Mouse (Mus musculus) cerebellum, adult 18-20 months (tissue): ENCODE measurements at regions not wholly inside any gene's neighbourhood (a gene's known extent, or its start where the extent isn't known, plus 50 kb on each side); places are given as distances from the start of the nearest gene placed in this dataset.
"Not testable (repeated sequence)": the region's sequence is repeated elsewhere in the genome, so short reads cannot be mapped to it uniquely, and the experiment has no call there.

ENCODE experiments used
- DNase-seq, 2 experiments: peaks; one replicate each; pipeline ENCODE4 v3.0.0; 2021

GRCm38 (mm10) chr12:39715120-39715519 lies 322.7 kb downstream of the Arl4a start:
- DNase-seq = no peak

- DNase-seq = no peak
Measured at GRCm38 (mm10) chr12:39714169-39714794, 323.5 kb downstream of the Arl4a start.

DNA sequence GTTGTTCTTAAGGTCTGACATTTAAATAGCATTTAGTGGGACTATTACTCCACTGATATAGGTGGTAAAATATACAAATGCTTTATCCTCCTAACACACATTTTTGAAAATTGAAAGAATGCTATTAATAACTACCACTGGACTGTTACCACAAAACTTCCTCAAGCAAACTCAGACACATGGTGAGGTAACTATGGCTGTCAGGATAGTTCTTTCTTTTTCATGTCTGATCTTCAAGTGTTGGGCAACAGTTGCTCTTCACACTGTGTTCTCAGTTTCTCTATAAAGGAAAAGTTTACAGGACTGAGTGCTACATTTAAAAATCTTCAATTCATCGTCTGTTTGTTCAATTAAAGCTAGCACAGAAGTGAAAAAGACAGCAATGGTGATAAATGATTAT lies 326.0 kb downstream of the Arl4a start:
- no peak for DNase-seq

DNA sequence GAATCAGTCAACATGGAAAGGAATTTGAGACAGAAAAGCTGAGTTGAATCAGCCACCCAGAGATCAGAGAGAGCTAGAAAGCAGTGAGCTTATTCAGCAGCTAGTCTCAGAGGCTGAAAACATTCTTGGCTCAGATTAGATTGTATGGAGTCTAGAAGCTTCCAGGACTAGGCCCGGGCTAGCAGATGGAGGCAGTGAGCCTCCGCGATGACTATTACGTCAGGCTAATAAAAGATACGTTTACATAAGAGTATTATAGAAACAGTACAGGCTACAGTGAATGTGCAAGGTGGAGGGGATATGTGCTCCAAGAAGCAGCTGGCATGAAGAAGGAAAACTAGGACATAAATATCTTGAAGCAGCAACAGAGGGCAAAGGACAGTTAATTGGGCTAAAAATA lies 328.0 kb downstream of the Arl4a start:
- no peak for DNase-seq

- DNase-seq = no peak
Measured at GRCm38 (mm10) chr12:39697182-39697581, 340.6 kb downstream of the Arl4a start.

GRCm38 (mm10) chr12:39695322-39695721 lies 342.5 kb downstream of the Arl4a start:
- no peak for DNase-seq

DNA sequence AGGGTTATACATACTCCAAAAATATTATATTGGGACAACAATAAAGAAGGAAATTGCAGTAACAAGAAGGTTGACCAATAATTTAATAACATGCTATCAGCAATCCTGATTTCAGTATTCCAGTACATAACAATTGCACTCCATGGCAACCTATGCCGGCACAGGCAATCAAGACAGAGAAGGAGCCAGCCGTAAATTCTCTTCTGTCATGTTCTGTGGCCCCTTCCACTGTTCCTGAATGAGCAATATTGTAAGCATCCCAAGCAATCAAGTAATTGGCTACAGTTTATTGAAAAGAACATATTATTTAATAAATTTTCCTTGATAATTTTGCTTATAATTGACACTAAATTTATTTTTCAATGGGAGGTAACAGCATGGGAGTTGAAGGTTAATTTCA lies 345.8 kb downstream of the Arl4a start:
- DNase-seq = no peak

DNA sequence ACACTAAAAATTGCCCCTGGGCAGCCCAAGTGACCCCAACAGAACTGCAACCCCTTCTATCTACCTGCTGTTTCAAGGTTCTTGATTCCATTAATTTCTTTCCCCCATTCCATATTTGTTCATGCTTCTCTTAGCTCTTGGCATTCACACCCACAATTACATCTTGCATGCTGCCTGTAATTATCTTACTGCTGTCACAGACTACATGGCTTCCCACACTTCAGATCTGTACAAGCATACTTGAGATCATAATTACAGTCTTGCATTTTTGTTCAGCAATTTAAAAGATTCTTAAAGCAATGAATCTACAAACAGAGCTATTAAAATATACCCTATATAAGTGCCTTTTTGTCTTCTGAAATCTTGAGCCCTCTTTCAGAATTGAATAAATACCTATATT lies 352.4 kb downstream of the Arl4a start:
- no peak for DNase-seq

DNA sequence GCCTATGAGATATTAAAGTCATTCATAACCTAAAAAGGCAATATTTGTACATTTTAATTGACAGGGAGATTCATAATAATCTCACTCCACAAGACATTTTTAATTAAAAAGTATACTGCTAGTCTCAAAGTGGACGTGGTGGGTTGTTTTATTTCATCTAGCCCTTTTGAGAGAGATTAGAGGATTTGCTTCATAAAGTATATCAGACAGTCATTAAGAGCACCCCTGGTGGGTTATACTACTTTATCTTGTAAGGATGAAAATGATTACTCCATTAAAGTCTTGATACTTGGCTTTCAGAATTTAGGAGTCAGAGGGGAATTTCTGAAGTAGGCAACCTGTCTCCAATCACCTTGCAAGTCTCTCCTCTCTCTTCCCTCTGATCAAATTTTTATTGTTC lies 355.7 kb downstream of the Arl4a start:
- DNase-seq = no peak

- no peak for DNase-seq
Measured at GRCm38 (mm10) chr12:39675608-39676007, 362.2 kb downstream of the Arl4a start.

DNA sequence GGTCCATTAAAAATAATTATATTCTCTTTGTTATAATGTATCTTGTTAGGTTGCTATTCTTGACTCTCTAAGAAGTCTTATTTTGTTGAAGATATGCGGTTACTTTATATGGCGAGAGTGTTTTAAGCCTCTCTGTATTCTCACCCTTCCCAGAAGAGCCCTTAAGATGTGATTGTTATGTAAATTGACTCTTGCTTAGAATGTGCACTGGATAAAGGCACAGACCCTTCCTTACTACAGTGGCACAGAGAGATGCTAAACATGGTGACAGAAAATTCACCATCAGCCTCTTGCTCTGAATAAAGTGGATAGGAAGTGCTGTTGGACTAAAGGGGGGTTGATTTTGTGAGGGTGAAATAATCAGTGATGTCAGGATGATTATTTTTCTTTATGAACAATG lies 370.1 kb downstream of the Arl4a start:
- no peak for DNase-seq

GRCm38 (mm10) chr12:39665448-39665847 lies 372.4 kb downstream of the Arl4a start:
- DNase-seq = peak; percentile 23 to 38

GRCm38 (mm10) chr12:39660420-39660819 lies 377.4 kb downstream of the Arl4a start:
- no peak for DNase-seq

- no peak for DNase-seq
Measured at GRCm38 (mm10) chr12:39656606-39657005, 381.2 kb downstream of the Arl4a start.

DNA sequence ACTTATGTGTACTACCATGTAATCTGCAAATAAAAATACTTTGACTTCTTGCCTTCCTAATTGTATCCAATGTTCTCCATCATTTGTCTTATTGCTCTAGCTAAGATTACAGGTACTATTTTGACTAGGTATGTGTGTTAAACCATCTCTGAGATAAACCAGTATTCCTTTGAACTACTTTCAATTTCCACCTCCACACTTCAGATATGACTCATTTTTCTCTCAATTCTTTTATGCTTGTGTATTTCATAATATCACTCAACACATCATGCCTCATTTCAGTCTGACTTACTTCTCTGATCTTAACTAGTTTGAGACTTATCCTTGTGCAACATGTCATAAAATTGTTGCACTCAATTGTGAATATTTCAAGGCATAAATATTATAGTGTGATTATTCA lies 388.9 kb downstream of the Arl4a start:
- DNase-seq = no peak

DNA sequence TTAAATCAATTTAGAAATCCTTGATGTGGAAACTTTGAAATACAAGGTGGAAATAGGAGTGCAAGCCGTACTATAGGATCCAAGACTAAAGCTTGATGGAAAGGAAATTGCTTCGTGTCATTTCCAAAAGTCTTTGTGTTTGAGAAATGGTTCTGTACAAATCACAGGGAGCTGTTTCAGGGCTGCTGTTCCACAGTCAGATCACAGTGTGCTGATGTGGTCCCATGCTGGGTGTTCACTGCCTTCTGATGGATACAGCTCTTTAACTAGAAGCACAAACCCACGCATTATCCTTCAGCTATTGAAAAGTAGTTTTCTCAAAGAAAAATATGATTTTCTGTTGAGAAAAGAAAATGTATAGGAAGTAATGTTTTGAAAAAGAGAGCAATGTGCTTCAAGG lies 391.3 kb downstream of the Arl4a start:
- DNase-seq = no peak

- no peak for DNase-seq
Measured at GRCm38 (mm10) chr12:39645581-39645980, 392.2 kb downstream of the Arl4a start.

DNA sequence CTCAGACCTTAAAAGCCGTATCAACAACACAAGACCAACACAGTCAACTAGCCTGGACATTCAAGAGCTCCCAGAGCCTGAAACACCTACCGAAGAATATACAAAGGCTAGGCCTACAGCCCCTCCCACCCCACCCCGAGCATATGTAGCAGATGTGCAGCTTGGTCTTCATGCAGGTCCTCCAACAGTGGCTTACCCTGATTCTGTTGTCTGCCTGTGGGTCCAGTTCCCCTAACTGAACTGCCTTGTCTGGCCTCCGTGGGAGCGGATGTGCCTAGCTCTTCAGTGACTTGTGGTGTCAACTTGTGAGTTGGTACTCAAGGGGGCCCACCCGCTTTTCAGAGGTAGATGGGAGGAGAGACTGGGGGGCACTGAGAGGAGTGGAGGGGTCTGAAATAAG lies 398.6 kb downstream of the Arl4a start:
- DNase-seq = no peak

- no peak for DNase-seq
Measured at GRCm38 (mm10) chr12:39634337-39634736, 403.5 kb downstream of the Arl4a start.

DNA sequence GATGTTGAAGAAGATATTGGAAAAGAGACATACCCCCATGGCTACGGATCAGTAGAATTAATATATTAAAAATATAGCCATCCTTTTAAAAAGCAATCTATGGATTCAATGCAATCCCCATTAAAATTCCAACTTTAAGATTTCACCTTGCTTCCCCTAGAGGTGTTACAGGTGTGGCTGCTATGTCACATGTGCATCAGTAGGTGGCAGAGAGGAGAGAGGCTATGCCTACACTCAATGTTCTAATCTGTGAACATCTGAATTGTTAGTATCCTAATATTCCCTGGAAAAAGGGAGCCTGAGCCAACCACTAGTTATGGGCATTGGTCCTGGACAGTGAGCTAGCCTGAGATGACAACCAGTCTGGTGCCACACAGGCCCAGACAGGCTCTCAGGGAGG lies 416.6 kb downstream of the Arl4a start:
- DNase-seq = no peak

DNA sequence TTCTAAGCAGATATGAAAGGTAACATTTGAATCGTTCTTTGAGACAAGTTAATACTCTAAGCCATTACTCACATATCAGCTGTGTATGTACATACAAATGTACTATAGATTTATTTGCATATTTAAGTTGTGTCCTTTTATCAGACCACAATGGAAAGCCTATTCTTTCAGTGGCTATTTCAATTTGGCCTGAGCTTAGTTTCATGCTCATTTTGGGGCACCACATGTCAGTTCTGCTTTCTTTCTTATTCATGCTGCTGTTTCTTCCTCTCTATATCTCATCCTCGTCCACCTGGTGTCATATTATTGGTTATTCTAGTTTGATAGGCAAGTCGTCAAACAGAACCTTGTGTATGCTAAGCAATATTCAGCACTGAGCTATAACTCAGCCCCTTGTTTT lies 432.5 kb downstream of the Arl4a start:
- no peak for DNase-seq

DNA sequence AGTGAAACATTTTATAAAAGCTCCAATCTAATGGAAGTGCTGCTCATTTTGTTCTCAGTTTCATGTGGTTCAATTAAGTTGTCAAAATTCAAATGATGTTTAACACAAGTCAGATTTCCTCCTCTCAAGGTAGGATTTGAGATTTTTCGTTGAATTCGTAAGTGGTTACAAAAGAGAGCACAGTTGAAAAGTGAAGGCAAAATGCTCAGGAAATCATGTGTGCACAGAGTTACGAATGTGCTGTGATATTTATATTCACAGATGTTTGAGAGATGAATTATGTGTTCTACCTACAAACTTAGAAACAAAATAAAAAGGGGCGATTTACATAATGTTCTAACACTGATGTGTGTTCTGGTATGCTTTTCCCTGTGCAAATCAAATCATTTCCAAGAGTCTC lies 433.1 kb downstream of the Arl4a start:
- DNase-seq = no peak

DNA sequence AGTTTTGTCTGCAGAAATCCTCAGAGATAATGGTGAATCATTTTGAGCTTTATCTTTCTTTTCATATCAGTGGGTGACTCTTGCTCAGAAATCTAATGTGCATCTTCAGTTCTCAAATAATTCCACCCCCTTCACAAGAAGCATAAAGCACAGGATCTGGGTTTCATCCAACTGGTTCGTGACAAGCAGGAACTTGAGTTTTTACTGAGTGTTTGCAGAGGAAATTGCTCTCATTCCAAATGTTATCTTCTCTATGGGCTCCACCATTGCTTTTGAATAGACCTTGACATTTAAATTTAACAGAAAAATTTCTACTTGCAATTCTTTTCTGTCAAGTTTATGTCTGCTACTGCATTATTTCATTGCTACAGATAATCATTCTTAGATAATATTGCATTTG lies 443.1 kb downstream of the Arl4a start:
- DNase-seq = no peak

DNA sequence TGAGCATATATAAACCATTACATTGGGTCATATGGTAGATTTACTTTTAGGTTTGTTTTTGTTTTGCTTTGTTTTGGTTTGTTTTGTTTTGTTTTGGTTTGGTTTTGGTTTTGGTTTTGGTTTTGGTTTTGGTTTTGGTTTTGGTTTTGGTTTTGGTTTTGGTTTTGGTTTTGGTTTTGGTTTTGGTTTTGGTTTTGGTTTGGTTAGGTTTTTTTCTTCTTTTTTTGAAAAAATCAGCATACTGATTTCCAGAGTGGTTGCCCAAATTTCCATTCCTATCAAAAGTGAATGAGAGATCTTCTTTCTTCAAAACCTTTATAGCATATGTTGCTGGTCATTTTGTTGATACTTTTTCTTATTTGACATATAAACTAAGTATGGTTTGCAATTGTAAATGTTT lies 444.0 kb downstream of the Arl4a start:
- DNase-seq = not testable (repeated sequence)

DNA sequence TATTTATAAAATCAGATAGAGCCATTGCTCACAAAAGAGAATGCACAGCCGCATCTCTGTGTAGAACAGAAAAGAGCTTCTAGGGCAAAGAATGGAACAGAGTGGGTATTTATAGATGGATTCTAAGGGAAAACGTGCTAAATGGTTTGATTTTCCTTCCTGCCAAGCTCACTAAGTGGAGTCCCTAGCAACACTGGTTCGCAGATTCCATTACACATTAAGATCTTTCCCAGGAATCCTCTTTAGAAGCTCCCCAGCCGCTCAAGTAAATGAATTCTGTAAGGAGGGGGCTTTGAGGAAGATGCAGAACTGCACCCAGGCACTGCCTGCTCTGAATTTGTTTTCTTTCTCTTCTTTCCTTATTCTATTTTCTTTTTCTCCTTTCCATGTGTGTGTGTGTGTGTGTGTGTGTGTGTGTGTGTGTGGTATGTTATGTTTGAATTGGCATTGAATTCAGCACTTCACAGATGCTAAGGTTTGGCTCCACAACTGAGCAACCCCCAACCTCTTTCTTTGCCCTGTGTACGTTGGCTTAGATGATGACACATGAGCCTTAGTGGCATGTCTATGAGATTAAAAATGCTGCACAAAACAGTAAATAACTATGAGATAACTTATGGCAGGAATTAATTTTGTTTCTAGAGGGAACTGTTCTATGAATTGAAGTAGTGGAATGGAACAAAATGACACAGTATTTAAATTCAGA lies 450.5 kb downstream of the Arl4a start:
- no peak for DNase-seq
